Mouse (Mus musculus): ENCODE measurements around the gene Twistnb. TPM values are rescaled to one million over a fixed set of nuclear protein-coding genes. Genes with fewer than 3 reads are reported as not detected.
A peak's percentile ranks its signal among the peaks of the same experiment; 100 is the strongest.

The Twistnb gene
- polyA plus RNA-seq (2014; fragmentation: Nextera tagmentation; extraction: Ambion mirVana) = 53.0 and 59.4 TPM in 2 replicates

DNA sequence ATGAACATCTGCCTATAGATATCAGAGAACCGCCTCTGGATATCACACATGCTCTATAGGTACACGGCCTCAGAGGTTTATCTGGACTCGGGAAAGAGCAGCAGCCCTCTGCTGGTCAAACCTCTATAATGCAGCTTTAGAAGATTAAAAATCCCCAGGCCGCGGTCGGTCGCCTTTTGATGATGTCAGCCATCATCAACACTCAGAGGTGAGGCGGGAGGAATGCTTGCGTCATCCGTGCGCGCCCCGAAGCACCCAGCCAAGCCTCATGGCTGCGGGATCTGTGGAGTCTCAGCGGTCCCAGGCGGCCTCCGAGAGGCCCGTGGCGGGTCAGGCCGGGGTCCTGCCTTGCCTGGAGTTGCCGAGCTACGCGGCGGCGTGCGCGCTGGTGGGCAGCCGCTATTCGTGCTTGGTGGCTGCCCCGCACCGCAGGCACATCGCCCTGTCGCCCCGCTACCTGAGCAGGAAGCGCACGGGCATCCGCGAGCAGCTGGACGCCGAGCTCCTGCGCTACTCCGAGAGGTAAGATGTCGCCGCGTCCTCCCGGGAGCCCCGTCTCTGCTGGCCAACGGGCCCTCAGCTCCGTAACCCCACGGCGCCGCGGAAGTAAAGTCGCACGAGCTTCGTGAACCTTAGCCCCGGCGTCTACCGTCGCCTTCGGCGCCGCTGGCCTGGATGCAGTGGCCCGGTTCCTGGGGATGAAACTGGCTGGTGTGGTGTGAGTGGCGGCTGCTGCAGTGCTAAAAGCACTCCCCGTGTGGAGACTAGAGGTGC, at the start of gene Twistnb:
TSS of gene Twistnb (plus strand) at position 249 of the 774 bp plus-strand sequence.
- peak; percentile 98 for ATAC-seq (replicated peaks; ENCODE audit: low FRiP score, low TSS enrichment, low read depth)
- H3K9me3 ChIP-seq (ENCODE audit: control insufficient read depth, low read length) = no peaks in the 10 kb centered on the region

DNA sequence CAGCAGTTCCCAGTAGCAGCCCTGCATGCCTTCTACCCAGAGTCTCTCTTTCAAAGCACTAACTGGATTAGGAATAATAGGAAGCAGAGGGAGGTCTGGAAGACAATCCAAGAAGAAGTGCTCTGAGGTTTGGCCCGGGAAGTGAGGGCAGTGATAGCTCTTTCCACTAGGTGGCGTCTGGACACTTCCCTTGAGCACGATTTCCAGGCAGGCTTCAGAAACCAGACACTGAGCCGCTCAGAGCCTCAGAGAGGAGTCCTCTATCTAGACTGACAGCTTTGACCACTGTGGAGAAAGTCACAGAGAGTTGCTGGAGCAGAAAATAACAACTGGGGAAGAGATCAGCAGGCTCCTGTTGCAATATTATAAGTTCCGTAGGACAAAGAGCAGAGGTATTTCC, 40.6 kb upstream of the Twistnb start:
- peak; percentile 83 for DNase-seq (ENCODE audit: low spot score)

More for the DNA sequence above, at the start of gene Twistnb:
- WGBS = under 1% methylated on average over 65 of the region's 66 CpGs
- no peaks in the 10 kb centered on the region for H3K36me3 ChIP-seq (ENCODE audit: control insufficient read depth, insufficient read depth, low read length)
- 0 out of 2 replicates have a peak, but pooled peaks cover 1% of the 10 kb centered on the region for H3K27me3 ChIP-seq (replicated peaks; ENCODE audit: control insufficient read depth, insufficient read depth, low read length)
- peak within 1 kb of the TSS; percentile 76 for H3K4me2 ChIP-seq (ENCODE audit: low read length)
- H3K27ac ChIP-seq (ENCODE audit: low read depth) = peak within 1 kb of the TSS; percentile 77
- H3K4me3 ChIP-seq (ENCODE audit: low read depth, low read length) = peak within 1 kb of the TSS; percentile 99
- H3K9ac ChIP-seq (ENCODE audit: low read length) = peak within 1 kb of the TSS; percentile 89
- DNase-seq (ENCODE audit: low spot score) = peak; percentile 99
- H3K4me1 ChIP-seq (replicated peaks; ENCODE audit: control insufficient read depth, insufficient read depth, low read length) = peaks cover 5% of the 10 kb centered on the region

DNA sequence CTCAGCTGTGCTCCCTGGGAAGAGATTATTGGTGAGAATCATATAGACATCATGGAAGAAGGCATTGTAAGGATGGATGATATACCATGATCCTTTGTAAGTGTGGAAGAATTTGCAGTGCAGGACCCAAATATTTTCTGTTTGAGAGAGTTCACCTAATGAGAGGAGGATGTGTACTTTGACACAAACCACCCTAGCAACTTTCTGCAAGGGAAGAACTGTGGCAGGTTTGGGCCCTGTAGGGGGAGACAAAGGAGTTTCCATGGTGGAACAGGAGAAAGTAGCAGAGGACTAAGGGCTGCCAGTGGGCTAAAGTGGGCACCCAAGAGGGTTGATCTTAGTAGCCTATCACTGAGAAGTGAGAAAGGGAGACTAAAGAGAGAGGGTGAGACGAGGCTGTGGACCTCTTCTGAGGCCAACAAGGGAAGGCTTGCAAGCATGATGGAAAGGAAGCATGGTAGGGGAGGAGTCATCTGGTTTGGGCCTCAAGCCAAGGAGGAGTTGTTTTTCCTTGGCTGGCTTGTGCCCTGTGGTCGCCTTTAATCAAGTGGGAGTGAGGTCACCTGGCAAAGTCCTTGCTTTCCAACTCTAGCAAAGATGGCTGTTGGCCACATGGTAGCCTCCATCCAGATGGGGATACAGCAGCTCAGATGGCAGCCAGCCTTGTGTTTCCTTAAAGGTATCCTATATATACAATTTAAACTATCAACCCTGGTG, 38.4 kb upstream of the Twistnb start:
- H3K27me3 ChIP-seq (replicated peaks; ENCODE audit: control insufficient read depth, insufficient read depth, low read length) = no peaks in the 10 kb centered on the region
- ATAC-seq (replicated peaks; ENCODE audit: low FRiP score, low TSS enrichment, low read depth) (no peak), DNase-seq (ENCODE audit: low spot score) (no peak)
- H3K4me3 ChIP-seq (ENCODE audit: low read depth, low read length) = no peak overlapping the region
- no peaks in the 10 kb centered on the region for H3K36me3 ChIP-seq (ENCODE audit: control insufficient read depth, insufficient read depth, low read length)
- H3K27ac ChIP-seq (ENCODE audit: low read depth) = no peak overlapping the region
- no peak overlapping the region for H3K4me2 ChIP-seq (ENCODE audit: low read length)
- H3K9me3 ChIP-seq (ENCODE audit: control insufficient read depth, low read length) = no peaks in the 10 kb centered on the region
- whole genome bisulfite sequencing = 73% methylated on average over 2 of the region's 2 CpGs
- no peak overlapping the region for H3K9ac ChIP-seq (ENCODE audit: low read length)
- H3K4me1 ChIP-seq (replicated peaks; ENCODE audit: control insufficient read depth, insufficient read depth, low read length) = peaks cover 3% of the 10 kb centered on the region; the same call in 1 of the 2 replicates

More for the DNA sequence above, 40.6 kb upstream of the Twistnb start:
- Histone ChIP-seq H3K27me3 (replicated peaks; ENCODE audit: control insufficient read depth, insufficient read depth, low read length) (no peaks in the 10 kb centered on the region), H3K9ac (ENCODE audit: low read length) (no peak overlapping the region), H3K4me1 (replicated peaks; ENCODE audit: control insufficient read depth, insufficient read depth, low read length) (no peaks in the 10 kb centered on the region), H3K9me3 (ENCODE audit: control insufficient read depth, low read length) (no peaks in the 10 kb centered on the region), H3K27ac (ENCODE audit: low read depth) (no peak overlapping the region), H3K4me3 (ENCODE audit: low read depth, low read length) (no peak overlapping the region), H3K36me3 (ENCODE audit: control insufficient read depth, insufficient read depth, low read length) (no peaks in the 10 kb centered on the region), H3K4me2 (ENCODE audit: low read length) (no peak overlapping the region)
- no peak; the same call in 1 of the 2 replicates for ATAC-seq (replicated peaks; ENCODE audit: low FRiP score, low TSS enrichment, low read depth)
- WGBS = 13% methylated on average over 5 of the region's 5 CpGs

DNA sequence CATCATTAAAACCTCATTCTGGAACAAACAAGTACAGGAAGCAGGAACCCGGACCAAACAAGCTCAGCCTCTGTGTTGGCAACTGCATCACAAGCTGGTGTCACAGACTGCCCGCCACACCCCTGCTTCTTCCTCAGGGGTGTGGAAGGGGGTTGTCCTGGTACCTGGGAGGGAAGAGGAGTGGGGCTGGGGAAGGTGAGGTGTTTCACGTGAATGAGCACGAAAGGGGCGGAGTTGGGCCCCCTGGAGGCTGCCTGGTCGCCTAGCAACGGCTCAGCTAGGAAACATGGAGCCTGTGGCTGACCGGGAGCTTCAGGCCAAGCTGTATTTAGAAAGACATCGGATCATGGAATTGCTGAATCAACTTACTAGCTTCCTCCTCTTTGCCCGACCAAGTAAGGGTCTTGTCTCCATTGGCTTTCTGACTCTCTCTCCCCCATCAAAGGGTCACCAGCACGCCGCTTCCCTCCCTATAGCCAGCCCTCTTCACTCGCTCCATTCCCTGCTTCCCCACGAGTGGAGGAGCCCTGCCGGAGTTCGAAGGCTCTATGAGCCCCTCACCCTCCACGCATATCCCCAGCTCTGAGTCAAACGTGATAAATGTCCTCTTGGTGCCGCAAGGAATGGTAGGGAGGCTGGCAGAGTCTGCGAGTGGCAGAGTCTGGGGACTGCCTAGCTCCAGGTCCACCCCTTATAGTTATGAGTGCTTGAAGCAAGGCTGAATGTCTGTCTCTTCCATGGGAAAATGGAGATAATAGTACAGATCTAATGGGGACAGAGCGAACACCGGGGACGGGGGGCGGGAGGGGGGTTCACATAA, 34.4 kb upstream of the Twistnb start, which contains the start of gene Efcab10:
TSS of gene Efcab10 (plus strand) at position 51 of the 820 bp plus-strand sequence.
- H3K9ac ChIP-seq (ENCODE audit: low read length) = 0 out of 2 replicates have a peak within 1 kb of the TSS, but pooled peaks have one; percentile 20
- DNase-seq (ENCODE audit: low spot score) = peak; percentile 55
- no peaks in the 10 kb centered on the region for H3K36me3 ChIP-seq (ENCODE audit: control insufficient read depth, insufficient read depth, low read length)
- peak within 1 kb of the TSS; percentile 51 for H3K4me2 ChIP-seq (ENCODE audit: low read length)
- H3K9me3 ChIP-seq (ENCODE audit: control insufficient read depth, low read length) = no peaks in the 10 kb centered on the region
- 13% methylated on average over 24 of the region's 24 CpGs for WGBS
- no peaks in the 10 kb centered on the region for H3K27me3 ChIP-seq (replicated peaks; ENCODE audit: control insufficient read depth, insufficient read depth, low read length)
- 0 out of 2 replicates have a peak, but pooled peaks have one; percentile 27 for ATAC-seq (replicated peaks; ENCODE audit: low FRiP score, low TSS enrichment, low read depth)
- peaks cover 3% of the 10 kb centered on the region; the same call in 1 of the 2 replicates for H3K4me1 ChIP-seq (replicated peaks; ENCODE audit: control insufficient read depth, insufficient read depth, low read length)
- H3K4me3 ChIP-seq (ENCODE audit: low read depth, low read length) = peak within 1 kb of the TSS; percentile 13
- no peak within 1 kb of the TSS for H3K27ac ChIP-seq (ENCODE audit: low read depth)

DNA sequence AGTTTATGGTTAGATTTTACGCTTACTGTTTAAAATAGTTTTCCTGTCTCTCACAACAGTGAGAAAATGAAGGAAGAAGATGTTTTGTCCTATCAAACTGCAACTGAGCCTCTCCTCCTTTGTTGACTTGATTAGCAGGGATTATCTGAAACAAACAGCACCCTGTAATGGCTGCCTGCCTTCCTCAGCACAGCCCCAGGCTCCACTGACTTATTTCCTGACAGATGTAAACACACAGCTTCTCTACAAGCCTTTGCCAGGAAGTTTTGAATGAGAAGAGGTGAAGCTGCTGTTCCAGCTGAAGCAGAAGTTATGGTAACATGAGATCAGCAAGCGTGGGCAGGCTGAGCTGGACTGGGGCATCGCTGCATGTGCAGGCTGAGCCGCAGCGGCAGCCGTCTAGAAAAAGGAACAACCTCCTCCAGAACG, 26.2 kb upstream of the Twistnb start:
- WGBS = 22% methylated on average over 7 of the region's 7 CpGs
- H3K36me3 ChIP-seq (ENCODE audit: control insufficient read depth, insufficient read depth, low read length) = no peaks in the 10 kb centered on the region
- DNase-seq (ENCODE audit: low spot score) = no peak
- no peak for ATAC-seq (replicated peaks; ENCODE audit: low FRiP score, low TSS enrichment, low read depth)
- no peak overlapping the region for H3K9ac ChIP-seq (ENCODE audit: low read length)
- H3K4me2 ChIP-seq (ENCODE audit: low read length) = no peak overlapping the region
- H3K4me3 ChIP-seq (ENCODE audit: low read depth, low read length) = no peak overlapping the region
- H3K27me3 ChIP-seq (replicated peaks; ENCODE audit: control insufficient read depth, insufficient read depth, low read length) = no peaks in the 10 kb centered on the region
- no peak overlapping the region for H3K27ac ChIP-seq (ENCODE audit: low read depth)
- no peaks in the 10 kb centered on the region for H3K9me3 ChIP-seq (ENCODE audit: control insufficient read depth, low read length)
- H3K4me1 ChIP-seq (replicated peaks; ENCODE audit: control insufficient read depth, insufficient read depth, low read length) = no peaks in the 10 kb centered on the region

DNA sequence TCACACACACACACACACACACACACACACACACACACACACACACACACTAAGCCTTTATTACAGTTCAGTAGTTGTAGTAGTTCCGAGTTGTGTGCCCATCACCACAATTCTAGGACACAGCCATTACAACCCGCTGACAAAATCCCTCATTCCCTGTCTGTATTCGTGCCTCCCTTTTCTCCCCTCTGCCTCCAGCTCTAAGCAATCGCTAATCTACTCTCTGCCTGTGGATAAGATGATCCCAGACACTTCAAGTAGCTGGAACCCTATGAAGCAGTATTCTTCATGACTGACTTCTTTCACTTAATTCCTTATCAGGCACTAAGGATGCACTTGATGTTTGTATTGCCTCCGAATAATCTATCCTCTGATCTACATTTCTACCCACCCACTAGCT, 24.4 kb upstream of the Twistnb start:
- Histone ChIP-seq H3K4me2 (ENCODE audit: low read length) (no peak overlapping the region), H3K4me3 (ENCODE audit: low read depth, low read length) (no peak overlapping the region), H3K9ac (ENCODE audit: low read length) (no peak overlapping the region), H3K27ac (ENCODE audit: low read depth) (no peak overlapping the region), H3K36me3 (ENCODE audit: control insufficient read depth, insufficient read depth, low read length) (no peaks in the 10 kb centered on the region), H3K9me3 (ENCODE audit: control insufficient read depth, low read length) (no peaks in the 10 kb centered on the region), H3K4me1 (replicated peaks; ENCODE audit: control insufficient read depth, insufficient read depth, low read length) (no peaks in the 10 kb centered on the region), H3K27me3 (replicated peaks; ENCODE audit: control insufficient read depth, insufficient read depth, low read length) (no peaks in the 10 kb centered on the region)
- WGBS = 69% methylated on average over 5 of the region's 5 CpGs
- no peak for DNase-seq (ENCODE audit: low spot score)
- ATAC-seq (replicated peaks; ENCODE audit: low FRiP score, low TSS enrichment, low read depth) = no peak

DNA sequence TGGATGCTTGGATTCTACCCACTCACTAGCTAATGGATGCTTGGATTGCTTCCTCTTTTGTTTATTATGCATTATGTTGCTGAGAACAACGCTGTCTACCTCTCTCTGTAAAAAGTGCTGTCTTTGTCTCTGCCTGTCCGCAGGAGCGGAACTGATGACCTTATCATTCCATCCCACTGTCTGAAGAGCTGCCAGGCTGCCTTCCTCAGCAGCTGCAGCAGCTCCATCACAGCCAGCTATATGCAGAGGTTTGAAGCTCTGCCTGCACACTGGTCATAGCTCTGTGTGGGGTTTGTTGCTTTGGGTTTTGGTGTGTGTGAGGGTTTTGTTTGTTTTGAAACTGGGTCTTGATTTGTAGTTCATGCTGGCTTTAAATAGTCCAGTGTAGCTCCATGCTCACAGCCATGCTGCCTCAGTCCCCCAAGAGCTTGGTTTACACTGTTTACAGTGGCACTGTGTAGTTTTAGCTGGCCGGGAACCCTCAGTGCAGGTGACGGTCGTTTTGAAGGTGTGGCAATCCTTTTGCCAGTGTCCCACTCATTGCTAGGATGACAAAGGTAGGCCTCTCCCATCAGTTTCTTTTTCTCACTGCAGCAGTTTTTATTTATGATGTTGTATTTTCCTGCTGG, 23.9 kb upstream of the Twistnb start:
- Histone ChIP-seq H3K4me1 (replicated peaks; ENCODE audit: control insufficient read depth, insufficient read depth, low read length) (no peaks in the 10 kb centered on the region), H3K27me3 (replicated peaks; ENCODE audit: control insufficient read depth, insufficient read depth, low read length) (no peaks in the 10 kb centered on the region), H3K4me2 (ENCODE audit: low read length) (no peak overlapping the region), H3K4me3 (ENCODE audit: low read depth, low read length) (no peak overlapping the region), H3K9me3 (ENCODE audit: control insufficient read depth, low read length) (no peaks in the 10 kb centered on the region), H3K27ac (ENCODE audit: low read depth) (no peak overlapping the region), H3K36me3 (ENCODE audit: control insufficient read depth, insufficient read depth, low read length) (no peaks in the 10 kb centered on the region), H3K9ac (ENCODE audit: low read length) (no peak overlapping the region)
- WGBS = 47% methylated on average over 6 of the region's 6 CpGs
- no peak for DNase-seq (ENCODE audit: low spot score)
- ATAC-seq (replicated peaks; ENCODE audit: low FRiP score, low TSS enrichment, low read depth) = no peak

Data from intestine, embryonic 14.5 days (tissue).